Mouse (Mus musculus): ENCODE data around the gene Pilrb1.

- TF ChIP-seq CTCF (IDR thresholded peaks at IDR 0.05; ENCODE audit: low read depth, low read length) (no peak), POLR2A (IDR thresholded peaks at IDR 0.05; ENCODE audit: extremely low read depth, insufficient read depth, low read length) (no peak)
Observed at GRCm38 (mm10) chr5:137831106-137831505, 26.8 kb downstream of the Pilrb1 start.

Data from liver, adult 2 months (tissue).